Mouse (Mus musculus) lung, postnatal 0 days (tissue): ENCODE data around the gene Rgs16. TPM values are rescaled to one million over a fixed set of nuclear protein-coding genes. Genes with fewer than 3 reads are reported as not detected.

Experiments used
- ATAC-seq: fragments of 200-750 bp; cut with Nextera tagmentation; 2 replicates; pipeline ENCODE4 v1.8.0; 2017; ENCODE audit warnings: moderate library complexity
- DNase-seq: peaks from one replicate; pipeline ENCODE4 v3.0.0-alpha.2; 2016; ENCODE audit warnings: low spot score
- H3K27ac ChIP-seq: fragments of 300-500 bp; sonication (generic); 2 replicates; pipeline ENCODE4 v1.5.1; 2014; ENCODE audit warnings: antibody characterized with exemption, mild to moderate bottlenecking, low read length, mixed read lengths
- H3K27me3 ChIP-seq: fragments of 300-500 bp; sonication (generic); replicated peaks from 2 replicates; pipeline ENCODE4 v1.6.1; 2014; ENCODE audit warnings: low read length, mixed read lengths; ENCODE audit not compliant: insufficient read depth
- H3K36me3 ChIP-seq: fragments of 300-500 bp; sonication (generic); 2 replicates; pipeline ENCODE4 v1.6.1; 2014; ENCODE audit warnings: low read length, mixed read lengths; ENCODE audit not compliant: insufficient read depth
- H3K4me1 ChIP-seq: fragments of 300-500 bp; sonication (generic); 2 replicates; pipeline ENCODE4 v1.6.1; 2014; ENCODE audit warnings: antibody characterized with exemption, low read depth, low read length, mixed read lengths; ENCODE audit not compliant: insufficient read depth
- H3K4me2 ChIP-seq: fragments of 300-500 bp; sonication (generic); replicated peaks from 2 replicates; pipeline ENCODE4 v1.6.1; 2014; ENCODE audit warnings: low read depth, mild to moderate bottlenecking, low read length, moderate library complexity, mixed read lengths
- H3K4me3 ChIP-seq: fragments of 300-500 bp; sonication (generic); 2 replicates; pipeline ENCODE4 v1.5.1; 2014; ENCODE audit warnings: low read depth, low read length
- H3K9ac ChIP-seq: fragments of 300-500 bp; sonication (generic); replicated peaks from 2 replicates; pipeline ENCODE4 v1.6.1; 2014; ENCODE audit warnings: low read depth, mild to moderate bottlenecking
- H3K9me3 ChIP-seq: fragments of 300-500 bp; sonication (generic); 2 replicates; pipeline ENCODE4 v1.6.1; 2016; ENCODE audit warnings: low read length, mixed read lengths
- CTCF ChIP-seq: IDR thresholded peaks from 2 replicates; pipeline ENCODE4 v1.5.1; 2016; ENCODE audit warnings: antibody characterized with exemption, mild to moderate bottlenecking
- EP300 ChIP-seq: IDR thresholded peaks from 2 replicates; pipeline ENCODE4 v1.6.1; 2016; ENCODE audit warnings: antibody characterized with exemption, mild to moderate bottlenecking, control low read depth
- WGBS: fragments of 180-500 bp; shearing (Covaris S2); extraction: QIAGEN DNeasy Blood & Tissue Kit; methylation state at CpG from one replicate; pipeline ENCODE4 v1.1.7; 2014; 5-methylcytosine and 5-hydroxymethylcytosine counted together
- polyA plus RNA-seq: library from polyadenylated mRNA; unstranded; fragments of >200 nt; fragmentation: Nextera tagmentation; extraction: Ambion mirVana; gene quantifications from 2 replicates; pipeline ENCODE4 v1.2.1, GENCODE M21; 2015

Gene Rgs16
- polyA plus RNA-seq, 1 experiment from 2014 or later = 3.8 TPM

DNA sequence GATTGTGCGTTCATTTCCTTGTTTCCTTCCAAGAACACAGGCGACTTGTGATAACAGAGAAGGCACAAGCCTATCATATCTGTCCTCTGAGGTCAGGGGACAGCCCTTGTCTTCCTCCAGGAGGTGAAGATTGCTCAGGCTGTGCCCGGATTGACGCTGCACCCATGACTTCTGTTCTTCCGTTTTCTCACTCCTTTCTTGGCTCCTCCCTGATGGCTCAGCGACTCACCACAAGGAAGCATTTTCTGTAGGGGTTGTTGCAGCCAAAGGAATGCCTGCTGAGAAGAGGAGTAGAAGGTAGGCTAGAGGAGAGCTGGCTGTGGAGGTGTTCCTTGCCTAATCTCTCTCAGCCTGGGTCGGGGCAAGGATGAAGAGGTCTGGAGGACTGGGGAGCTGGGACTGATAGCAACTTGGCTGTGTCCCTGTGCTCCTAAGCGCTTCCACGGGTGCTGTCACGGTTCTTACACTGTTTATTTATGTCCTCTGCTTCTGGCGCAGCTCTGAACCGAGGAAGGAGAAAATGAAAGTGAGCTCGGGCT, 11.7 kb downstream of the Rgs16 start:
- Histone ChIP-seq H3K27me3 (no peaks in the 10 kb centered on the region), H3K9ac (peak overlapping the region; percentile 54), H3K9me3 (no peaks in the 10 kb centered on the region), H3K4me1 (peaks cover 10% of the 10 kb centered on the region; the same call in 1 of the 2 replicates), H3K36me3 (no peaks in the 10 kb centered on the region), H3K4me2 (peak overlapping the region; percentile 66), H3K27ac (peak overlapping the region; percentile 92), H3K4me3 (peak overlapping the region; percentile 43)
- WGBS = 9% methylated on average over 13 of the region's 13 CpGs
- TF ChIP-seq EP300 (no peak), CTCF (no peak)
- ATAC-seq (peak; percentile 32), DNase-seq (peak; percentile 77)

DNA sequence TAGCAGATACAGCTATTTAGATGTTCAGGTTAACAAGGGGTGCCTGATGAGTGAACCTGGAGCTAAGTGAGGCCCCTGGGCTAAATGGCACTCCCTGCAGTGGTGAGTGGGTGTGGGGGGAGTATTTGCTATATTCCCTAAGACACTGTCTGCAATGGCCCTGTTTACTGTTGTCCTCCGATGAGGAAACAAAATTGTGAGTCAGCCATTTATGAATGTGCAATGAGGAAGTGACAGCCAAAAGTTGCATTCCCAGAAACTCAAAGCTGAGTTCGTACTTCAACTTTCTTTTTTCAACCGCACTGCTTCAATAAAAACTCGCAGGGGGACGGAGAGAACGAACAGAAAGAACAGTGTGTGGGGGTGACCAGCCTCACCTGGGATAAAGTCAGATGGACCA, 12.4 kb downstream of the Rgs16 start:
- 63% methylated on average over 6 of the region's 6 CpGs for WGBS
- Histone ChIP-seq H3K4me3 (peak overlapping the region; percentile 43), H3K9ac (peak overlapping the region; percentile 54; the same call in 1 of the 2 replicates), H3K36me3 (no peaks in the 10 kb centered on the region), H3K9me3 (no peaks in the 10 kb centered on the region), H3K27ac (peak overlapping the region; percentile 92), H3K4me1 (peaks cover 10% of the 10 kb centered on the region; the same call in 1 of the 2 replicates), H3K4me2 (peak overlapping the region; percentile 66), H3K27me3 (no peaks in the 10 kb centered on the region)
- ATAC-seq = no peak
- DNase-seq = peak; percentile 78
- 0 out of 2 replicates have a peak, but pooled peaks have one; percentile 25 for TF ChIP-seq EP300
- no peak for TF ChIP-seq CTCF

DNA sequence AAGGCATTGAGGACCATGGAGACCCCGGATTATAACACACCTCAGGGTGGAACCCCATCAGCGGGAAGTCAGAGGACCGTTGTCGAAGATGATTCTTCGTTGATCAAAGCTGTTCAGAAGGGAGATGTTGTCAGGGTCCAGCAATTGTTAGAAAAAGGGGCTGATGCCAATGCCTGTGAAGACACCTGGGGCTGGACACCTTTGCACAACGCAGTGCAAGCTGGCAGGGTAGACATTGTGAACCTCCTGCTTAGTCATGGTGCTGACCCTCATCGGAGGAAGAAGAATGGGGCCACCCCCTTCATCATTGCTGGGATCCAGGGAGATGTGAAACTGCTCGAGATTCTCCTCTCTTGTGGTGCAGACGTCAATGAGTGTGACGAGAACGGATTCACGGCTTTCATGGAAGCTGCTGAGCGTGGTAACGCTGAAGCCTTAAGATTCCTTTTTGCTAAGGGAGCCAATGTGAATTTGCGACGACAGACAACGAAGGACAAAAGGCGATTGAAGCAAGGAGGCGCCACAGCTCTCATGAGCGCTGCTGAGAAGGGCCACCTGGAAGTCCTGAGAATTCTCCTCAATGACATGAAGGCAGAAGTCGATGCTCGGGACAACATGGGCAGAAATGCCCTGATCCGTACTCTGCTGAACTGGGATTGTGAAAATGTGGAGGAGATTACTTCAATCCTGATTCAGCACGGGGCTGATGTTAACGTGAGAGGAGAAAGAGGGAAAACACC, 13.7 kb downstream of the Rgs16 start:
- Histone ChIP-seq H3K27ac (0 out of 2 replicates have a peak overlapping the region, but pooled peaks have one; percentile 9), H3K9me3 (no peaks in the 10 kb centered on the region), H3K27me3 (no peaks in the 10 kb centered on the region), H3K9ac (no peak overlapping the region), H3K4me3 (no peak overlapping the region), H3K4me2 (peak overlapping the region; percentile 12), H3K4me1 (peaks cover 8% of the 10 kb centered on the region; the same call in 1 of the 2 replicates), H3K36me3 (no peaks in the 10 kb centered on the region)
- ATAC-seq = 0 out of 2 replicates have a peak, but pooled peaks have one; percentile 4
- TF ChIP-seq CTCF = peak; percentile 38; the same call in 1 of the 2 replicates
- TF ChIP-seq EP300 = no peak; the same call in 1 of the 2 replicates
- WGBS = 55% methylated on average over 25 of the region's 25 CpGs
- peak; percentile 72 for DNase-seq

DNA sequence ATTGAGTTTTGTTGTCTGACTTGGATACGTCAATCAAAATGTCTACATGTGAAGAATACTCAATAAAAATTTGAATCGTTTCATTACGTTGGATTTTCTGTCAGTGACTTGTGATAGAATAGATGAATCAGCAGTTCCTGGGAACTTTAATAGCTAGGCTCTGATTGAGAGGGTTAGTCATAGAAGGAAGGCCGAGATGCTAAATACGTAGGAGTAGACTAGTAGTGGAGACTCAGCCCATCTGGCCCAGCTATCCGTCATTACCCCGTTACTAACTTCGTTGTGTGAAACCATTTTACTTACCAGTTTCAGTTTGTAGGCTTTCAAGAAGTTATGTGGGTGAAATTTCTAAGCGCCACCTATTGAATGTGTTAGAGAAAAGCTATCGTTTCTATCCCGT, 24.0 kb downstream of the Rgs16 start:
- Histone ChIP-seq H3K4me3 (no peak overlapping the region), H3K27ac (no peak overlapping the region), H3K4me1 (no peaks in the 10 kb centered on the region), H3K4me2 (no peak overlapping the region), H3K27me3 (no peaks in the 10 kb centered on the region), H3K9me3 (no peaks in the 10 kb centered on the region), H3K9ac (no peak overlapping the region), H3K36me3 (no peaks in the 10 kb centered on the region)
- ATAC-seq = no peak
- DNase-seq = no peak
- no peak for TF ChIP-seq EP300
- no peak for TF ChIP-seq CTCF
- 82% methylated on average over 11 of the region's 11 CpGs for WGBS

DNA sequence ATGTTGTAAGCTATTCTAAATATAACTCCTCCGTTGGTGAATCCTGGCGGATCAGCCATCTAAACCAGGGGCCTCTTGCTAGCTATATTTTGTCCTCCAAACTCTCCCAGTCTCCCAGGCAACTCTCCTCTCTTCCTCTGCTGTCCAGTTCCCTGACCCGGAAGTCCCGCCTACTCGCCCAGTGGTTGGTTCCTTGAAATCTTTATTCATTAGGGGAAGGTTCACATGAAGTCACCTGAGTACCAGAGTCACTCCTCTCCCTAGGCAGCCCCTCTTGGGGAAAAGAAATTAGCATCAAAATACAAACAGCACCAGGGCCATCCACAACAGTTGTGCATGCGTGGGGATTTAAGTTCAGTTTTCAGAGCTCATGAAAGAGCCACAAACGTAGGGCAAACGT, 26.1 kb downstream of the Rgs16 start:
- Histone ChIP-seq H3K36me3 (no peaks in the 10 kb centered on the region), H3K27ac (no peak overlapping the region), H3K9ac (no peak overlapping the region), H3K9me3 (no peaks in the 10 kb centered on the region), H3K4me3 (no peak overlapping the region), H3K4me2 (no peak overlapping the region), H3K27me3 (no peaks in the 10 kb centered on the region), H3K4me1 (no peaks in the 10 kb centered on the region)
- no peak for TF ChIP-seq CTCF
- TF ChIP-seq EP300 = no peak
- ATAC-seq (no peak), DNase-seq (no peak)
- 49% methylated on average over 8 of the region's 8 CpGs for WGBS

DNA sequence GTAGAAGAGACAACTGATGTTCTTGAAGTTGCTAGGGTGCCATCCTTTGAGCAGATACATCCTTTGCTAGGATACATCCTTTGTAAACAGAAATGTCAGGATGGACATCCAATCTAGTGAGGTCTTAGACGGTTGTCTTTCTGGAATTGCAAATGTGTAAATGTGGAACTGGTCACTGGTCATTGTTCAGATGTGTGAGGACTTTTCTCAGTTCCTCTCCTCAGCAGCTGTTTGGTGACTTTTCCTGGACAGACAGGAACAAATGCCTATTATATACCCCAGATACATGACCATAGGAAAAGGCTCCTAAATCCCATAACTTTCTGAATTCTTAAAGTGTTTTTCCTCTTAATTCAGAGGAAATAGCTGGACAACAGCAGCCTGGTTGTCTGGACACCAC, 27.1 kb downstream of the Rgs16 start:
- Histone ChIP-seq H3K4me3 (no peak overlapping the region), H3K4me2 (no peak overlapping the region), H3K27ac (no peak overlapping the region), H3K4me1 (no peaks in the 10 kb centered on the region), H3K36me3 (no peaks in the 10 kb centered on the region), H3K9me3 (no peaks in the 10 kb centered on the region), H3K27me3 (no peaks in the 10 kb centered on the region), H3K9ac (no peak overlapping the region)
- 72% methylated on average over 1 of the region's 1 CpGs for WGBS
- DNase-seq (no peak), ATAC-seq (no peak)
- TF ChIP-seq EP300 (no peak), CTCF (no peak)
